Mouse (Mus musculus) heart, postnatal 4 days (tissue): ENCODE measurements at regions not wholly inside any gene's neighbourhood (a gene's known extent, or its start where the extent isn't known, plus 50 kb on each side); places are given as distances from the start of the nearest gene placed in this dataset.

Source experiments
- DNase-seq: peaks from one replicate; pipeline ENCODE4 v3.0.0; 2021

DNA sequence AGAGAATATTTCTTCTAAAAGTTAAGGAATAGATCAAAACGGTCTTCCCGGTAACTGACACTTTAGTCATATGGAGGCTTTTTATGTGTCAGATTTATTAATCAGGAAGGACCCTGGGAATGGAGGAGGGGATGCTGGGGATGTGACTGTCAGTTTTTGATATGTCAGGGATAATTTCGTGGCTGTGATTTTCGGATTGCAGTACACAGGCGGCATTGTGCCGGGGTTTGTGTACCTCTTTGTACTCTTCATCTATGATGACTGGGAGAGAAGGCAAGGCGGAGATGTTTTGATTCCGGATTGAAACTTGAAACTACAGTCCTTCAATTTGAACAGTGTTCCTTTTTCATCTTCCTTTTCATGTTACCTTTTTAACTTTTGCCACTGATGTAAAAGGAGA lies 344.2 kb downstream of the Mdfic start:
- DNase-seq, result no peak

DNA sequence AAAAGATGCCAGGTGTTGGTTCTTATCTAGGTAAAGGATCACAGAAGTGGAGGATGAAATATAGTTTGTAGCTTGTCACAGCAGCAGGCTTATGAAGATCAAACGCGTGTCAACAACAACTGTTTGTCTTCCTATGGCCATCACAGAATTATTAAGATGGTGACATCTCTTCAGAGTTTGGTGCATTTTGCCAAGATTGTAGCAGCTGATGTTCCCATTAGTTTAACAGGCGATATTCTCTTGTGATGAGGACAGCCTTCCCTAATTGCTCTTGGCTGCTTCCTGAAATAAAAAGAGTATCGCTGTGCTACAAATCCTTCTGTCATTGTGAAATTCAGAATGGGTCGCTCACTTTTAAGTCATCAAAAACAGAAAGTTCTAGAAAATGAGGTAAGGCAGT lies 344.7 kb downstream of the Mdfic start:
- DNase-seq, result no peak

DNA sequence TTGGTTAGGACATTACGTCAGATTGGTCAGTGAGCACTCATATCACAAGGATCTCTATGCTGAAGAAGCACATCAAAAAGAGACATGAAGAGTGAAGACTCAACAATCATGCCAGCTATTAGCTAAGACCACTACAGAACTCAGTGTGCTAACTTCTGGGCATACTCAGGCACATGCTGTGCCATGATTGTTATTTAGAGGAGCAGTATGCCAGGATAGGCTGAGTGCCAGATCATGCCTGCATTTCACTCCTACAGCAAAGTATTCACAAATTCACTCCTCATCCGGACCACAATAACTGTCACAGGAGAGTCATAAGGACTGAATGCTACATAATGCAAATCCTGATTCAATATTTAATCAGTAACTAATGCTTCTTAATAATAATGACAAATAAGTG lies 355.8 kb downstream of the Mdfic start:
- DNase-seq, result no peak

DNA sequence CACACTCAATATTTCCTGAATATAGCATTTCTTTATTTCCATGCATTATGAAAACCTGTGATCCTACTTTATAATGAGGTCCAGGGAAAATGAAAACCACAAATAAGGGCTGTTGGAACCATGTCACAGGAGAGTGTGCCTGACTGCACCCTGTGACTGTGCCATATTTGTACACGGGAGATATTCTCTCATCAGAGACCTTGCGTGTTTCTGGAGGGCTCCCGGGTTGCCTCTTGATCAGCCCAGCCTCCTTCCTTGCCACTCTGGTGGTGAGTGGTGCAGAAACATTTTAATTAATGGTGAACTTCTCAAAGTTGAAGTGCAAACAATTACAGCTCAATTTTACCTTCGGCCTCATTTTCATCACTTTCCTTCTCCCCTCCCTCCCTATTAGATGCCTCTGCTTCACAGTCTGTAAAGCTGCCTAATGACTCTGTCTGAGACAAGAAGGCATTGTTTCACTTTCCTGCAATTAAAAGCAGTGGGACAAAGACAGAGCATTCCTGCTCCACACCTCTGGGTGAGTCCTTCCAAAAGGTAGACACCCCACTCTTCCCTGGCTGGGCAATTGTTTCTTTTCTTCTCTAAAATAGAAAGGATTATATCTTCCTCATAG lies 356.8 kb downstream of the Mdfic start:
- no peak for DNase-seq

DNA sequence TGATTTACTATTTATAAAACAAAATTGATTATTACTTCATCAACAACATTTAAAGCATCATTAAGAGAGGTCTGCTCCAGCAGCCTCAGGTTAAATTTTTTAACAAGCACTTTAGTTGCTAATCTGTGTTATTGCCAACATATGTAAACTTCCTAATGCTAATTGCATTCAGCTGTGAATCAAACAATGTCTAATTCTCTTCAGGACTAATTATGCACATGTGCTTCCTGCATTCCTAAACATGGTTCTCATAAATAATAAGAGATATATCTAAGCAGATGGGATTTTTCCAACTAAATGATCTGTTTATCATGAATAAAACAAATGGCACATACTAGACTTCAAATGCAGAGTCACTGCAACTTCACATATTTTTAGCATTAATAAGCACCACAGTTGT lies 357.5 kb downstream of the Mdfic start:
- DNase-seq, result no peak

DNA sequence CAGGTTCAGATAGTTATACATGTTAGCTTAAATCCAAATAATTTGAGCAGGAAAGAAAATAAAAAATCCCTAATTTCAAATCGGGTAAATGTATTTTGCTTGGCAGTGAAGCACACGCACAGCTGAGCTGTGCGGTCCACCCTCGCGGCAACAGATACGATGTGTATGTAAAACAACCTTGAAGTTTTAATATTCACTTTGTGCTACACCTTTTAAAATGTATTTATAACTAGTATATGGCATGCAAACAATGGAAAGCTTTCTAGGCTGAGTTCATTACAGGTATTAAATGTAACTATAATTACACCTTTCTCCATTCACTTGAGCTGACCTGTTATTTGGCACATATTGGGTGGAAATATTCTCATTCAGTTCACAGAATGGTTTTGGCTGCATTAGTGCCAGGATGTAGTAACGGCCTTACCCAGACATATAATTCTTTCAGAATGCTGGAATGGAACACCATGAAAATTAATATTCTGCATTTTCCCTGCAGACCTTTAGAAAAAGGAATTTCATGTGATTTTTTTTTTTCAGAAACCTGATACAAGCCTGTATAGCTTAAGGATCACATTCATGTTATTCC lies 366.6 kb downstream of the Mdfic start:
- no peak for DNase-seq

DNA sequence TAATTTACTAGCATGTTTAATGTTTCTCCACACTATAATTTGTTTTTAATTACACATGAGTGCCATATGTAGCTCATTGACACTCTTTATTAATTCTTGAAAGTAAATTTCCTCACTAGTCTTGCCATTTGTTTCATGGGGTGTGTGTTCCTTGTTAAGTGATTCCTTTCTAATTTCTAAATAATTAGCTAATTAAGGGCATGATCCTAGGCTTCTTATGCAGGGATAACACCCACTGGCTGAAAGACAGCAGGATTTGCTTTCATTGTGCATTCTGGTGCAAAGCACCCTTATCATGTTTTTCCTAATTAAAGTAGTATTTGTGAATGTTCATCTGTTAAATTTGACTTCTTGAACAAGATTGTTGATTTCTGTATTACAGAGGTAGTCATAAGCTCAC lies 378.3 kb downstream of the Mdfic start:
- DNase-seq, result no peak

DNA sequence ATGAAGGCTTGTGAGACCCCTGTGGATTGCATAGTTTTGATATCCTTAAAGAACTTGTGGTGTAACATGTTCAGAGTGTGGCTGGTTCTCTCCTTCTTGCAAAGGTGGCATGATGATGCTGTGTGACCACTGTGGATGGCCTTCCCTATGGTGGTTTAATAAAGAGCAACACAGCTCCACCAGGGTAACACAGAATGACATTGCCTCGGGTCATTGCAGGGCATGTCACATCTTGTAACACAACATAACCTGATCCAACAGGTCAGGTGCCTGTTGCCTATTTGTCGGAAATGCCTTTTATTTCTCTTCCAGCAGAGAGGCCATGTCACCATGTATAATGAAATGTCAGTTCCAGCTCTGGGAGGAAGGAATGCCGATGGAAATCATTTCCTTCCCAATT lies 420.5 kb downstream of the Mdfic start:
- DNase-seq, result no peak

DNA sequence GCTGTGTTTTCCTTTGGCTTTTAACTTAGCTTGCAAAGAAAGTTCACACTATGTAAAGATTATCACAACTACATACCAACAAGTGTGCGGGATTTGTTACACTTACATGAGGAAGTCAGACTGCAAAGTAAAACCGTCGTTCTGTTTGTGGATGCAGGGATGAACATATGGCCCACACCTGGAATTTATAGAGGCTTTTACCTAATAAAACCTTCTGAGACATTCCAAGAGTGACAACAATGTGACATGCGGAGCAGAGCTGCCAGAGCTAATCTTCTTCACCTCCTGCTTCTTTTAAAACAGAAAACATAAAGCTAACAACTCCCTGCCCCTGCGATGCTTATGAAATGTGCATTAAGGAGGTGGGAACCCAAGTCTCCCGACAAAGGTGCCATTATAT lies 424.1 kb downstream of the Mdfic start:
- no peak for DNase-seq

DNA sequence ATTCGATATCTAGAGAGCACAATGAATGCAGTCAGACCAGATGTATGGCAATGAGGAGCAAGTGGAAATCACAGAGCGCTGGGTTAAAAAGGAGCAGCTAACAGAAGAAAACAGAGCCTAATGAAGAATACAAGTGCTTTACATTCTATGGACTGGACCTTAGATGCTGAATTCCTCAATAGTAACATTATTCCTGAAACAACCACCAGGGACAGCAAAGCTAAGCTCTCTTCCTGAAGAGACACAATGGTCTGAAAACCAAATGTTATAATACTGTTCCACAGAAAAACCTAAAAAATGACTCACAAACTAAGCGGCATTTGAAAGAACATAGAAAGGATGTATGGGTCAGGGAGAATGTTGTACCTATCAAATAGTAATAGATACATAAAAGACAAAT lies 430.1 kb downstream of the Mdfic start:
- no peak for DNase-seq

DNA sequence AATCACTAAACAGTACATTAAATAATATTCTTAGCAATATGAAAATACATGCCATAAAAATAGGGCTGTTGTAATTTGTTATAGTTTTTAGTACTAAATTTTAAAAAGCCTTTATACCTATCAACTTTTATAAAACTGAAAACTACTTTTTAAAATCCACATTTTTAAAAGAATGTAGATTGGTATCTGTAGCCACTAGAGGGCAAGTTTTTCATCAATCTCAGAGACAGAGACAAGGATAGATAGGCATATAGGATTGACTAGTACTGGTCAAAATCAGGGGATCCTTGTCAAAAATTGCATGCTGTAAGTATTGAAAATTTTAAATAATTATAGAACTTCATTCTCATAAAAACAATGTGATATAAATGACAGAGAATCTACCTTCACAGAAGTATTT lies 431.0 kb downstream of the Mdfic start:
- DNase-seq, result no peak

DNA sequence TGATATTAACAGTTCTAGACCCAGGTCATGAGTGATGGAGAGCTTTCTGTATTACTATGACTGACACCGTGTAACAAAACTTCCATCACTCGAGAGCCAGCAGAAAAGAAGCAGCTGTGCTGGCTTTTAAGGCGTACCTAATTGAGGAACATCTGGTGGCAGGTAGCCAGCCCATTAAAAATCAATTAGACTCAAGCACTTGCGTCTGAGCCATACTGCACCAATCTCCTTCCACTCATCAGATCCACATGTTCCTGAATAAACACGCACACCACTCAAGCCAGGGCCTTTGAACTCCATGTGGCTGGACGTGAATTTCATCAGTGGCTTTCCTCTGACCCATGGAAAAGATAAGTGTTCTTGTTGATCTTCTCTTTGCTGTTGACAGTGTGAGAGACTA lies 432.2 kb downstream of the Mdfic start:
- no peak for DNase-seq

DNA sequence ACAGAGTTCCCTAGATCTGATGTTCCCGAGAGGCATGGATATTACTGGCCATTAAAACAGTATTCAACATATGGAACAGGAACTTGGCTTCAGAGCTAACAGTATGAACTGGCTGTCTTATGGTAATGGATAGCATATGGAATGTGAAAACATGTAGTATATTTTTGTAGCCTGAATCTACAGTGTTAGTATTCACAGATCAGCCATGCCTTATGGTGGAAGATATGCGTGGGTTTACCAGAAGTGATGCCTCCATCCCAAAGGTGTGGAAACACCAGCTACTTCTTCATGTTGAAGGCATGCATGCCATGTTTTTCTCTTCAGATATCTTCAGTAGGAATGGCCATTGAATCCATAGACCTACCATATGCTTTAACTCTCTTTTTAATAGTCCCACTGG lies 444.6 kb downstream of the Mdfic start:
- no peak for DNase-seq

DNA sequence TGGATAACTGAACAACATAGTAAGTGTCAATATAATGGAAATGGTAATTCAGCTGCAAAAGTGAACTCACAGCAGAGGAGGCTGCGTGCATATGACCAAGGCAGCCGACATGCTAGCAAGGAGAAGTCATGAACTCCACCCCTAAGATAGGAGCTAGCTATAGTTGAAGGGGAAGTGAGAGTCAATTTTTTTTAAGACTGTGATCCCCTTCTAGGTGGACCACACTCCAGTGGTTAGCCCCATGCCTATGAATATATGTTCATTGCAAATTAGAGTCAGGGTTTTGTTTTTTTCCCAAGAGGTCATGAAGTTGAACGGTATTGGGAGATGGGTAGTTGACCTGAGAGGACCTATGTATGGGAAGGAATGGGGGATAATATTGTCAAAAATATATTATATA lies 451.4 kb downstream of the Mdfic start:
- DNase-seq, result no peak

DNA sequence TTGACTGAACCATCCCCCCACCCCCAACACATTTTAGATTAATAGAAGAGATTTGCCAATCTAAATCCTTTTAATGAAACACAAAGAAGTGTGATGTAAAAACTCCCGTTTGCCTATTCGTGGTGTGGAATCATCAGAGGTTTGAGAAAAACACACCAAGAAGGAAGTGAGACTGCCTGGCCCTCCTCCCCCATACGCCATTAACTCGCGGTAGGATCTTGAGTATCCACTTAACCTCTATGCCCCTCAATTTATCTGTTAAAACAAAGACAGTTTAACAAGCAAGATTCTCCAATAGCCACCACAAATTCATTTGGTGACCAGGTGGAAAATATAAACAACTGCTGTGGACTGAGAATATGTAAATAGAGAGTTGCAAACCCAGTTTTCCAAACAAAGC lies 456.9 kb downstream of the Mdfic start:
- no peak for DNase-seq

DNA sequence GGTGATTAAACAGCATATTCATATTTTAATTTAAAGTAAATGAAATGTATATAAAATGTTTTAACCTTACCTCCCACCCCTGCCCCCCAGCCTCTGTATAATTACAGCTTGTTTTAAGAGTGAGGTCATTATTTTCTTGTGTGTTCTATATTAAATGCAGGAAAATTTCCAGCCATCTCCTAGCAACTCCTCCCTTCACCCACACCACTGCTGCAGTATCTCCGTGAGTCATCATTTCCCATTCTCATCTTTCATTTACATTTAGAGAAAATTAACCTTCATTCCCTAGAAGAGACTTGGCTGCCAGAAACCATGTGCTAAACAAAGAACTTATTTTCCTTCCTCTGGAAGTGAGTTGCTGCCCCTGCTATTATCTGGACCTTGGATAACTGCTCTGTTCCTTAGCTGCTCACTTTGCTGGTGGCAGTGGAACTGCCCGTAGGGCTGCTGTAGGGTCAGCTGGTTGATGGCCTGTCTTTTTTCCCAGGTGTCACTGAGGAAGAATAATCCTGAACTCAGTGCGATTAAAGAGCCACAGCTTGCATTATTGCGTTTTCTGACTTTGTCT lies 467.6 kb downstream of the Mdfic start:
- DNase-seq, result no peak

DNA sequence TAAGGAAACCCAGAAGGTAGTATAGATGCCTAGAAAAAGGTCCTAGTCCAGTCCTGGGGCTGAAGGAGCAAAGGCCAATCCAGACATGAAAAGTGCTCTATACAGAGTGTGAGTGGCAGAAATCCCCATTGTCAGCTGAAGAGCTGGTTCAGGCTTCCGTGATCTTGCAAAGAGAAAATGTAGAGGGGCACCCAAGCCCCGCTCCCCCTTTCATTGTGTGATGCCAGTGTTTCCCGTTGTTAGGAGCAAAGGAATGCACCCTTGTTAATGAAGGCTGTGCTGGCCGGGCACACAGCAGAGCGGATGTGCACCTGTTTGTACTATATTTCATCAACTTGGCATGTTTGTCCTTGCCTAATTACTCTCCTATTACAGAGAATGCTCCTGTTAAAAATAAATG lies 492.5 kb downstream of the Mdfic start:
- no peak for DNase-seq

DNA sequence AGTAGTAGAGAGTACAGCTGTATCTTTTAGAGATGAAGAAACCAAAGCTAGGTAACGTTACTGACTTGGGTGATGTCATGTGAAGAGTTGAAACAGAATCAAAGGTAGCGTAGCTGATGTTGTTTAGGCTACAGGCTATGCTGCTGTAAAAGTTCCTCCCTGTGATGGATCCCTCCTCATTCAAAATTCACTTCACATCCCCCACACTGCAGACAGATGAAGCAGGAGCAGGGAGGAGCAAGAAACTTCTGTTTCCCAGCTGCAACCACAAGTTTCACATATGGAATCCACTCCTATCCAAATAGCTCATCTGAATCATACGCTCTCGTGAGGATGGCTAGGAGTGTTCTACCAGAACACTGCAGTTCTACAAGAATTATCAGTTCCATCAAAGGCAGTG lies 493.2 kb downstream of the Mdfic start:
- no peak for DNase-seq

DNA sequence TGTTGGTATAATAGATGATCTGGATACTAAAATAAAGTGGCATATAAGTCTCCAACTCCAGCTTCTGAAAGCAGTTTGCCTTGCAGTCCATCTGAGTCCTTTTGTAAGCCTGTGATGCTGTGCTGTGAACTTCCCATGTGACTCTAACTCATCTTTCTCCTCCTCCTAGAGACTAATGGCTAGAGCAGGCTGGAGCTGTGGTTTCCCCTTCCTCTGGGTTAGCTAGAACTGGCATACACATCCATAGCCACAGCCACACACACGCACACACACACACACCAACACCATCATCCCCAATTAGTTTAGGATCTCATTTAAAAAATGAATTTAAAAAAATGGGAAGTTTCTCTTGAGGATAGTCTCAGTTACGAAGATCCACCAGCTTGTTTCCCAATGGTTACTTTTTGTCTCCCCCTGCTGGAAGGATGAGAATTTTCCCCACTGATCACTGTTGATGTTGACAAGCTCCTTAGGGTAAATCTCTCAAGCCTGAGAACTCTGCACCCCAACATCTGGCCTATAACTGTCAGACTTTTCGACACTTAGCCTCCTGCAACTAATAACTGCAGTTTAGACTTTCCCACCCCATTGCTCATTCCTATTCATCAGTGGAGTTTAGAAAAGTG lies 500.7 kb downstream of the Mdfic start:
- peak; percentile 48 for DNase-seq
